Mouse (Mus musculus) lung, postnatal 25 days (tissue): ENCODE data around the gene Cartpt.
A peak's percentile ranks its signal among the peaks of the same experiment; 100 is the strongest.
"Not testable (repeated sequence)": the region's sequence is repeated elsewhere in the genome, so short reads cannot be mapped to it uniquely, and the experiment has no call there.

Source experiments
- DNase-seq: peaks from one replicate; pipeline ENCODE4 v3.0.0; 2022; ENCODE audit warnings: low spot score

Gene Cartpt

GRCm38 (mm10) chr13:99855229-99855628 lies 45.7 kb downstream of the Cartpt start:
- no peak for DNase-seq

GRCm38 (mm10) chr13:99853131-99853530 lies 47.8 kb downstream of the Cartpt start:
- DNase-seq, result peak; percentile 26

- not testable (repeated sequence) for DNase-seq
Measured at GRCm38 (mm10) chr13:99852416-99852815, 48.5 kb downstream of the Cartpt start.

- DNase-seq, result peak; percentile 43
Measured at GRCm38 (mm10) chr13:99851026-99851425, 49.9 kb downstream of the Cartpt start.

GRCm38 (mm10) chr13:99849597-99849996 lies 51.3 kb downstream of the Cartpt start:
- no peak for DNase-seq
